Mouse (Mus musculus) midbrain, postnatal 0 days (tissue): ENCODE results near the gene Rbms2. TPM values are rescaled to one million over a fixed set of nuclear protein-coding genes. Genes with fewer than 3 reads are reported as not detected.

Source experiments
- ATAC-seq: fragments of 200-750 bp; cut with Nextera tagmentation; 2 replicates; pipeline ENCODE4 v1.8.0; 2017; ENCODE audit warnings: moderate number of reproducible peaks, mild to moderate bottlenecking, moderate TSS enrichment, moderate library complexity; ENCODE audit not compliant: low FRiP score
- DNase-seq: peaks from one replicate; pipeline ENCODE4 v3.0.0-alpha.2; 2015; ENCODE audit warnings: low spot score
- H3K27ac ChIP-seq: fragments of 300-500 bp; sonication (generic); 2 replicates; pipeline ENCODE4 v1.5.1; 2014; ENCODE audit warnings: low read depth, mild to moderate bottlenecking, low read length, mixed read lengths
- H3K27me3 ChIP-seq: fragments of 300-500 bp; sonication (generic); 2 replicates; pipeline ENCODE4 v1.6.1; 2014; ENCODE audit warnings: low read length, control low read depth, mixed read lengths; ENCODE audit not compliant: insufficient read depth
- H3K36me3 ChIP-seq: fragments of 300-500 bp; sonication (generic); 2 replicates; pipeline ENCODE4 v1.6.1; 2014; ENCODE audit warnings: low read length, control low read depth, mixed read lengths; ENCODE audit not compliant: insufficient read depth
- H3K4me1 ChIP-seq: fragments of 300-500 bp; sonication (generic); 2 replicates; pipeline ENCODE4 v1.6.1; 2014; ENCODE audit warnings: mild to moderate bottlenecking, control low read depth, antibody characterized with exemption, low read length, mixed read lengths; ENCODE audit not compliant: insufficient read depth
- H3K4me2 ChIP-seq: fragments of 300-500 bp; sonication (generic); 2 replicates; pipeline ENCODE4 v1.6.1; 2014; ENCODE audit warnings: low read depth, mild to moderate bottlenecking, low read length, mixed read lengths; ENCODE audit not compliant: poor library complexity, severe bottlenecking
- H3K4me3 ChIP-seq: fragments of 300-500 bp; sonication (generic); 2 replicates; pipeline ENCODE4 v1.5.1; 2014; ENCODE audit warnings: low read depth, mild to moderate bottlenecking, low read length, moderate library complexity
- H3K9ac ChIP-seq: fragments of 300-500 bp; sonication (generic); replicated peaks from 2 replicates; pipeline ENCODE4 v1.6.1; 2014; ENCODE audit warnings: mild to moderate bottlenecking, low read length, moderate library complexity, mixed read lengths; ENCODE audit not compliant: poor library complexity, severe bottlenecking
- H3K9me3 ChIP-seq: fragments of 300-500 bp; sonication (generic); 2 replicates; pipeline ENCODE4 v1.6.1; 2016; ENCODE audit warnings: low read length, control low read depth
- CTCF ChIP-seq: IDR thresholded peaks from 2 replicates; pipeline ENCODE4 v1.5.1; 2016; ENCODE audit warnings: antibody characterized with exemption, mild to moderate bottlenecking
- WGBS: fragments of 180-500 bp; shearing (Covaris S2); extraction: QIAGEN DNeasy Blood & Tissue Kit; methylation state at CpG from one replicate; pipeline ENCODE4 v1.1.7; 2014; 5-methylcytosine and 5-hydroxymethylcytosine counted together
- polyA plus RNA-seq: library from polyadenylated mRNA; unstranded; fragments of >200 nt; fragmentation: Nextera tagmentation; extraction: Ambion mirVana; gene quantifications from 2 replicates; pipeline ENCODE4 v1.2.1, GENCODE M21; 2015
- total RNA-seq: library from RNA; depleted of rRNA; stranded (reverse); fragments of >200 nt; gene quantifications from 2 replicates; pipeline ENCODE4 v1.2.3, GENCODE M21; 2014

Gene Rbms2
- total and polyA plus RNA-seq, 2 experiments from 2014 or later, result 5.2 to 11.1 TPM

- no peak for ATAC-seq
- Histone ChIP-seq H3K27me3 (no peaks in the 10 kb centered on the region), H3K36me3 (peaks cover 8% of the 10 kb centered on the region; the same call in 1 of the 2 replicates), H3K9ac (peak overlapping the region; percentile 68), H3K4me3 (peak overlapping the region; percentile 65), H3K27ac (no peak overlapping the region), H3K4me1 (peaks cover 7% of the 10 kb centered on the region; the same call in 1 of the 2 replicates), H3K4me2 (peak overlapping the region; percentile 70), H3K9me3 (no peaks in the 10 kb centered on the region)
- WGBS, result 32% methylated on average over 14 of the region's 14 CpGs
- DNase-seq, result no peak
- TF ChIP-seq CTCF, result no peak
These were observed 30.9 kb upstream of the Rbms2 start for GRCm38 (mm10) chr10:128210954-128211353.

- peaks cover 8% of the 10 kb centered on the region; the same call in 1 of the 2 replicates for H3K36me3 ChIP-seq
- 96% methylated on average over 2 of the region's 2 CpGs for WGBS
These were observed 30.0 kb upstream of the Rbms2 start for GRCm38 (mm10) chr10:128210131-128210530.

GRCm38 (mm10) chr10:128209311-128210009, 29.4 kb upstream of the Rbms2 start:
- H3K9ac ChIP-seq, result no peak overlapping the region
- ATAC-seq (no peak), DNase-seq (no peak)
- H3K4me2 ChIP-seq, result no peak overlapping the region
- H3K4me1 ChIP-seq, result peaks cover 7% of the 10 kb centered on the region; the same call in 1 of the 2 replicates
- H3K36me3 ChIP-seq, result peaks cover 8% of the 10 kb centered on the region; the same call in 1 of the 2 replicates
- no peaks in the 10 kb centered on the region for H3K9me3 ChIP-seq
- no peaks in the 10 kb centered on the region for H3K27me3 ChIP-seq
- no peak overlapping the region for H3K27ac ChIP-seq
- H3K4me3 ChIP-seq, result no peak overlapping the region
- TF ChIP-seq CTCF, result no peak
- 93% methylated on average over 11 of the region's 11 CpGs for WGBS

More at GRCm38 (mm10) chr10:128210131-128210530, 30.0 kb upstream of the Rbms2 start:
- peaks cover 7% of the 10 kb centered on the region; the same call in 1 of the 2 replicates for H3K4me1 ChIP-seq
- ATAC-seq (no peak), DNase-seq (no peak)
- no peak overlapping the region for H3K4me2 ChIP-seq
- no peaks in the 10 kb centered on the region for H3K9me3 ChIP-seq
- H3K4me3 ChIP-seq, result no peak overlapping the region
- H3K27me3 ChIP-seq, result no peaks in the 10 kb centered on the region
- H3K9ac ChIP-seq, result no peak overlapping the region
- TF ChIP-seq CTCF, result no peak
- no peak overlapping the region for H3K27ac ChIP-seq

- no peak overlapping the region for H3K27ac ChIP-seq
- H3K9ac ChIP-seq, result no peak overlapping the region
- TF ChIP-seq CTCF, result no peak
- WGBS, result 94% methylated on average over 10 of the region's 10 CpGs
- no peaks in the 10 kb centered on the region for H3K9me3 ChIP-seq
- DNase-seq, result no peak
- no peaks in the 10 kb centered on the region for H3K27me3 ChIP-seq
- no peak overlapping the region for H3K4me3 ChIP-seq
- ATAC-seq, result no peak
- H3K4me2 ChIP-seq, result no peak overlapping the region
- peaks cover 7% of the 10 kb centered on the region; the same call in 1 of the 2 replicates for H3K4me1 ChIP-seq
- peaks cover 8% of the 10 kb centered on the region; the same call in 1 of the 2 replicates for H3K36me3 ChIP-seq
These were observed 28.2 kb upstream of the Rbms2 start for GRCm38 (mm10) chr10:128208326-128208725.

GRCm38 (mm10) chr10:128204941-128205340, 24.8 kb upstream of the Rbms2 start:
- no peak for ATAC-seq
- Histone ChIP-seq H3K27ac (no peak overlapping the region), H3K9ac (no peak overlapping the region), H3K4me2 (no peak overlapping the region), H3K4me3 (no peak overlapping the region), H3K9me3 (no peaks in the 10 kb centered on the region), H3K27me3 (no peaks in the 10 kb centered on the region), H3K4me1 (no peaks in the 10 kb centered on the region), H3K36me3 (peaks cover 8% of the 10 kb centered on the region; the same call in 1 of the 2 replicates)
- TF ChIP-seq CTCF, result no peak
- 91% methylated on average over 15 of the region's 15 CpGs for WGBS
- DNase-seq, result no peak

- Histone ChIP-seq H3K27ac (no peak overlapping the region), H3K27me3 (no peaks in the 10 kb centered on the region), H3K4me1 (no peaks in the 10 kb centered on the region), H3K9me3 (no peaks in the 10 kb centered on the region), H3K4me2 (no peak overlapping the region), H3K36me3 (0 out of 2 replicates have a peak, but pooled peaks cover 5% of the 10 kb centered on the region), H3K9ac (no peak overlapping the region), H3K4me3 (no peak overlapping the region)
- TF ChIP-seq CTCF, result no peak
- no peak for DNase-seq
- 72% methylated on average over 5 of the region's 6 CpGs for WGBS
- ATAC-seq, result no peak
These were observed 21.8 kb upstream of the Rbms2 start for GRCm38 (mm10) chr10:128201856-128202255.
